In the genomic region with DNA sequence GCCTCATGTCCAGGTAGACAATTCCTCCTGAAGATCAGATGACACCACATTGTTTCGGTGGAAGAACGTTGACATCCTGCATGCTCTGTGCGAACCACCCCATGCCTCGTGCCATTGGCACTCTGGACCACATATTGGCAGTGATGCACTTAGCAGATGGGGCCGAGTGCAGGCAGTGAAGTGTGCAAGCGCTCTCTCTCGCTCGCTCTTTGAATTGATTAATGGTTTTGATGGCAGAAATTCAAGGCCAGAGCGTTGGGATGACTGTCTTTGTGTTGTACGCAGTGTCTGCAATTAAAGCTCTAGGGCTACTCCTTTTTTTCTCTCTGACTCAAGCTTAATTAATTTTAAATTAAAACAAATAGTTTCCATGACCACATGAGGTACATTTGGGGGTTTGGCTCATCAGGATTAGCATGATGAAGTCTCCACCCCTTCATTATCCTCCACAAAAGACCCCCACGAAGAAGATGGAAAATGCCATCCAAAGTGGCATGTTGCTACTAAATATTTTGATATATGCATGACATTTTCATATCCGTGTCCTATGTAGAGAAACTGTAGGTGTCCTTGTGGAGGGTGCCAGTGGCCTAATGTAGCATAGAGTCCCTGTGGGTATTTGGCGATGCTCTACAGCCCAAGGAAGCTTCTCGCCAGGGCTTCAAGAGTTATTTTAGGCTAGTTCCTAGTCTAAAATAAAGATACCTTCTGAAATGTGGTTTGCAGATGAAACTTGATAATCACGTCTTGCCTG, we compare ENCODE assay signal across 14 mouse cellular contexts. TPM values are rescaled to one million over a fixed set of nuclear protein-coding genes. Genes with fewer than 3 reads are reported as not detected.
DNase-seq lines count a peak whose midpoint lies in the region; ATAC-seq lines count a peak whose summit lies in the region.
"Had no signal": no experiment of that assay in that cellular context is flagged by ENCODE, and none has a peak within 500 bp of the region (broad histone marks: within the 10 kb centered on the region; RNA-seq: fewer than 3 reads in every experiment).

No protein-coding gene starts in this region.

- DNase-seq in layer of hippocampus, adult 11-12 months (ENCODE audit: low spot score), result peak; percentile 5
- DNase-seq in layer of hippocampus, adult 9-10 months (ENCODE audit: low spot score), result no peak
- peak; percentile 80 to 83 for DNase-seq in cerebellum, postnatal 36 days
- peak; percentile 23 to 41 for DNase-seq in layer of hippocampus, postnatal 10 days (ENCODE audit: low spot score in 2 of 2)
- DNase-seq in right cerebral cortex, postnatal 14 days, result no peak
- DNase-seq in heart, adult 8-10 months (ENCODE audit: low spot score), result no peak
- DNase-seq in spleen, adult 12 weeks (ENCODE audit: low spot score), result no peak
- DNase-seq: adrenal gland, adult 2 months; kidney, postnatal 10 days; lung, adult 2 months; thymus, postnatal 14 days had no signal

- peak; percentile 94 for ATAC-seq in cerebellum, adult (ENCODE audit: insufficient number of reproducible peaks, low FRiP score, low TSS enrichment)

RNA-seq across cellular contexts. Expression of a gene that starts 40.5 kb away (rescaled TPM):
- total RNA-seq in layer of hippocampus, postnatal 10 days (2021), result 10 to 100 TPM; 19.4 to 26.8 TPM
- under 1 TPM in 3 of 4 experiments, not detected in 1; 0.16 to 0.60 (median 0.50) TPM for total RNA-seq in heart, adult 8-10 months (2022)
- total RNA-seq: common myeloid progenitor, adult 5-6 weeks; granulocyte monocyte progenitor cell, adult 5-6 weeks had no signal

Comparison
In these comparisons a context has a peak if more than half of its experiments do, and no peak if none do; other contexts are left out.
1. DNase-seq: peak in layer of hippocampus, adult 11-12 months (single experiment), cerebellum, postnatal 36 days (2 of 2) and layer of hippocampus, postnatal 10 days (2 of 2); none in layer of hippocampus, adult 9-10 months (single experiment), right cerebral cortex, postnatal 14 days (single experiment), heart, adult 8-10 months (single experiment) and spleen, adult 12 weeks (single experiment).
2. RNA of a gene that starts 40.5 kb away (total RNA-seq): 19.4 to 26.8 TPM in layer of hippocampus, postnatal 10 days; 0.16 to 0.60 TPM in heart, adult 8-10 months; every median in the first group is over 10 times any median in the second.